Mouse (Mus musculus) large intestine, adult 2 months (tissue): ENCODE measurements around the gene Atp11c. TPM values are rescaled to one million over a fixed set of nuclear protein-coding genes. Genes with fewer than 3 reads are reported as not detected.

ENCODE experiments used
- polyA plus RNA-seq: library from polyadenylated mRNA; depleted of rRNA; stranded (reverse); fragments of >200 nt; gene quantifications from 2 replicates; pipeline ENCODE4 v1.2.3, GENCODE M21; 2012; rRNA removed

Atp11c gene
- polyA plus RNA-seq, 1 experiment, result 1.8 TPM

Other genes with a start within 250 kb of the Atp11c start
- gene Gm7073, start 53.4 kb downstream of the Atp11c start, polyA plus RNA-seq, result not detected in 2 replicates